Mouse (Mus musculus) liver, postnatal 0 days (tissue): ENCODE measurements around the gene Tmco1. TPM values are rescaled to one million over a fixed set of nuclear protein-coding genes. Genes with fewer than 3 reads are reported as not detected.
A peak's percentile ranks its signal among the peaks of the same experiment; 100 is the strongest.

Experiments
- ATAC-seq: fragments of 200-750 bp; cut with Nextera tagmentation; 2 replicates; pipeline ENCODE4 v1.8.0; 2017; ENCODE audit warnings: mild to moderate bottlenecking, moderate library complexity
- DNase-seq: peaks from one replicate; pipeline ENCODE4 v3.0.0-alpha.2; 2016
- H3K27ac ChIP-seq: fragments of 300-500 bp; sonication (generic); 2 replicates; pipeline ENCODE4 v1.5.1; 2014; ENCODE audit warnings: antibody characterized with exemption, moderate library complexity, mild to moderate bottlenecking, low read depth
- H3K27me3 ChIP-seq: fragments of 300-500 bp; sonication (generic); 2 replicates; pipeline ENCODE4 v1.6.1; 2014; ENCODE audit warnings: low read length, control low read depth, mixed read lengths; ENCODE audit not compliant: insufficient read depth
- H3K36me3 ChIP-seq: fragments of 300-500 bp; sonication (generic); replicated peaks from 2 replicates; pipeline ENCODE4 v1.6.1; 2014; ENCODE audit warnings: mild to moderate bottlenecking, control low read depth, low read length, moderate library complexity, mixed read lengths; ENCODE audit not compliant: insufficient read depth
- H3K4me1 ChIP-seq: fragments of 300-500 bp; sonication (generic); 2 replicates; pipeline ENCODE4 v1.6.1; 2014; ENCODE audit warnings: antibody characterized with exemption, mild to moderate bottlenecking, control low read depth; ENCODE audit not compliant: insufficient read depth
- H3K4me2 ChIP-seq: fragments of 300-500 bp; sonication (generic); 2 replicates; pipeline ENCODE4 v1.6.1; 2014; ENCODE audit warnings: low read depth, mild to moderate bottlenecking, low read length, moderate library complexity, mixed read lengths
- H3K4me3 ChIP-seq: fragments of 300-500 bp; sonication (generic); 2 replicates; pipeline ENCODE4 v1.5.1; 2014; ENCODE audit warnings: low read depth, low read length
- H3K9ac ChIP-seq: fragments of 300-500 bp; sonication (generic); replicated peaks from 2 replicates; pipeline ENCODE4 v1.6.1; 2014; ENCODE audit warnings: mild to moderate bottlenecking, moderate library complexity
- H3K9me3 ChIP-seq: fragments of 300-500 bp; sonication (generic); 2 replicates; pipeline ENCODE4 v1.6.1; 2016; ENCODE audit warnings: mild to moderate bottlenecking, control low read depth, low read length, mixed read lengths
- CTCF ChIP-seq: sonication (generic); IDR thresholded peaks from 2 replicates; pipeline ENCODE4 v1.5.1; 2016; ENCODE audit warnings: antibody characterized with exemption, low read depth
- EP300 ChIP-seq: IDR thresholded peaks from 2 replicates; pipeline ENCODE4 v1.6.1; 2016; ENCODE audit warnings: antibody characterized with exemption, low read depth, mild to moderate bottlenecking
- WGBS: fragments of 180-500 bp; shearing (Covaris S2); extraction: QIAGEN DNeasy Blood & Tissue Kit; methylation state at CpG from one replicate; pipeline ENCODE4 v1.1.7; 2014; ENCODE audit not compliant: insufficient replicate concordance; 5-methylcytosine and 5-hydroxymethylcytosine counted together
- polyA plus RNA-seq: library from polyadenylated mRNA; unstranded; fragments of >200 nt; fragmentation: Nextera tagmentation; extraction: Ambion mirVana; gene quantifications from 2 replicates; pipeline ENCODE4 v1.2.1, GENCODE M21; 2015

The Tmco1 gene
- polyA plus RNA-seq, 1 experiment from 2014 or later = 54.6 TPM

DNA sequence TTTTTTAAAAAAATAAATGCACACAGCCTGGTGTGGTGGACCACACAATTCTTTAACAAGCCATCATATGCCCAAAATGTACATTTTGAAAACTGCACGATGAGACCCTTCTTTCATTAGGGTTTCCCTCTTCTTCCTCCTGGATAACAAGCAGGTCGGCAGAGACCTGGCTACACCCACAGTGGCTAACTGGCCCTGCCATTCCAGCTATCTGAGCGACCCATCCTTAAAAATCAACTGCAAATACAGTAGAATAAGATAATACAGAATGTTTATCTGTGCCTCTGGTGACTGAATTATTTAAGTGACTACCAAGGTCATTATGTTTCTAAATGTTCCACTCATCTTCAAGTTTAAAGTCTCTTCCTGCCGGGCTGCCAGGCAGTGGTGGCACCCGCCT, 25.4 kb upstream of the Tmco1 start:
- no peaks in the 10 kb centered on the region for H3K9me3 ChIP-seq
- 29% methylated on average over 5 of the region's 5 CpGs for WGBS
- no peak overlapping the region for H3K27ac ChIP-seq
- DNase-seq (no peak), ATAC-seq (no peak)
- H3K36me3 ChIP-seq = no peaks in the 10 kb centered on the region
- peak overlapping the region; percentile 88 for H3K4me3 ChIP-seq
- TF ChIP-seq EP300 = no peak
- no peak for TF ChIP-seq CTCF
- peaks cover 33% of the 10 kb centered on the region for H3K4me1 ChIP-seq
- peak overlapping the region; percentile 66 for H3K9ac ChIP-seq
- no peaks in the 10 kb centered on the region for H3K27me3 ChIP-seq
- H3K4me2 ChIP-seq = peak overlapping the region; percentile 100

DNA sequence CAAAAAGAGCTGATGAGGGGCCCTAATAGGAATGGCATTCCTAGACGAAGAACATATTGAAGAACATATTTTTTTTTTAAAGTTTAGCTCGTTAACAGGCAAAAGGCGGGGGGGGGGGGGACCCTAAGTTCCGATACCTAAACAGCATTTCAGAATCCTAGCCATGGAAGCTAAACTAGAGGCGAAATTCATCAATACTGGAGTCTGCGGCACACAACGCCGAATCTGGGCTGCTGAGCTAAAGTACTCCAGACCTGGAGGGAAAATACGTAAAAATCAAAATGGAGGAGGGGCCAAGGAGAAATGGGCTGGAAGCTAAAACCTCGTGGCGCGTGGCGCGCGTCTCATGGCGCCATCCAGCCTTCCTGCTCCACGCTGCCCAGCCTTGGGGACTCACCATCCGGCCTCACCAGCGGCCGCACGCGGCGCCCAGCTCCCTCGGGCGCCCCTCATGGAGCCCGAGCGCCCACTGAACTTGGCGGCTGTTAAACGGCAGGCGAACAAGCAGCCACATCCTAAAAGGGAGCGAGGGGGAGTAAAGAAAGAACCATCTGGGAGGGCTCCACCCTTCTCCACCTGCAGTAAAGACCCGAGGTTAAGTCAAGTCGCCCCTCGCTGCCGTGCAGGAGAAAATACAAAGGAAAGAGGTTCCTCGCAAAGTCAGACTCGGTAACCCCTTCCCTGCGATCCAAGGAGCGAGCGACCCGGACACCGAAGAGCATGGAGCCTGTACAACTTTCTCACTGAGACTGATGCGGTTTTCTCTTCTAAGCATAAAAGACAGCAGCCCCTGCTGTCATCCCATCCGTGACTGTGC, 24.5 kb upstream of the Tmco1 start:
- H3K27me3 ChIP-seq = no peaks in the 10 kb centered on the region
- TF ChIP-seq CTCF (peak; percentile 13; the same call in 1 of the 2 replicates), EP300 (no peak)
- H3K4me3 ChIP-seq = peak overlapping the region; percentile 88
- ATAC-seq (peak; percentile 11; the same call in 1 of the 2 replicates), DNase-seq (peak; percentile 67)
- peak overlapping the region; percentile 100 for H3K4me2 ChIP-seq
- H3K27ac ChIP-seq = peak overlapping the region; percentile 77
- H3K9ac ChIP-seq = peak overlapping the region; percentile 66
- H3K9me3 ChIP-seq = no peaks in the 10 kb centered on the region
- H3K4me1 ChIP-seq = peaks cover 38% of the 10 kb centered on the region
- WGBS = under 1% methylated on average over 44 of the region's 44 CpGs
- H3K36me3 ChIP-seq = no peaks in the 10 kb centered on the region

GRCm38 (mm10) chr1:167284258-167284836, 23.8 kb upstream of the Tmco1 start:
- TF ChIP-seq EP300 = no peak
- no peak for TF ChIP-seq CTCF
- Histone ChIP-seq H3K4me1 (peaks cover 44% of the 10 kb centered on the region), H3K9ac (peak overlapping the region; percentile 66), H3K4me3 (peak overlapping the region; percentile 88), H3K4me2 (peak overlapping the region; percentile 100), H3K9me3 (no peaks in the 10 kb centered on the region), H3K27me3 (no peaks in the 10 kb centered on the region), H3K36me3 (no peaks in the 10 kb centered on the region), H3K27ac (peak overlapping the region; percentile 77)
- under 1% methylated on average over 62 of the region's 73 CpGs for WGBS
- peak; percentile 75 for DNase-seq
- ATAC-seq = peak; percentile 56

DNA sequence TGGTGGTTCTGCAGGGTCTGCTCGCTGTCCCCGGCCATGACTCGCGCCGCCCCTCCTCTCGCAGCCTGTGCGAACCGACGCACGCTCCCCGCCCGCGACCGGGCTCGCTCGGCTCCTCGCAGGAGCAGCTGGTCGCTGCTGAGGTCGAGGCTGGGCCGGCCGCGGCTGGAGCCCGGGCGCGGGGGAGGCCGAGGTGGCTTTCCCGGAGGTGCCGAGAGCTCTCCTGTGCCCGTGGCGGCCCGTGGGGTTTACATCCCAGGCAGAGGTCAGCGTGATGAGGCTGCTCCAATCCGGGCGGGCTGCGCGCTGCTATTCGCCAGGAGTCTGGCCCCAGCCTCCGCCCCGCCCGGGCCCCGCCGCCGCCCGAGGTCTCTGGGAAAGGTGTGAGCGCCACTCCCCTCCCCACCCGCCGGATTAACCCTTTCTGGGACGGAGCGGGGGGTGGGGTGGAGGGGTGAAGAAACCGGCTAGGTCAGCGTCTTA, 23.3 kb upstream of the Tmco1 start:
- Histone ChIP-seq H3K36me3 (no peaks in the 10 kb centered on the region), H3K9ac (peak overlapping the region; percentile 66), H3K9me3 (no peaks in the 10 kb centered on the region), H3K27ac (peak overlapping the region; percentile 77), H3K27me3 (0 out of 2 replicates have a peak, but pooled peaks cover under 1% of the 10 kb centered on the region), H3K4me1 (peaks cover 48% of the 10 kb centered on the region), H3K4me3 (peak overlapping the region; percentile 88), H3K4me2 (peak overlapping the region; percentile 100)
- peak; percentile 83 for ATAC-seq
- DNase-seq = peak; percentile 90
- under 1% methylated on average over 47 of the region's 51 CpGs for WGBS
- no peak for TF ChIP-seq EP300
- no peak for TF ChIP-seq CTCF

DNA sequence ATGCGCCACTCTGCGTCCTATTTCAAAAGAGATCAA, 23.0 kb upstream of the Tmco1 start, which contains the start of gene Uck2:
TSS of gene Uck2 (minus strand) at position 1 of the 36 bp plus-strand sequence.
- Histone ChIP-seq H3K4me1 (peaks cover 48% of the 10 kb centered on the region), H3K4me2 (peak within 1 kb of the TSS; percentile 100), H3K27me3 (0 out of 2 replicates have a peak, but pooled peaks cover 3% of the 10 kb centered on the region), H3K9me3 (no peaks in the 10 kb centered on the region), H3K36me3 (no peaks in the 10 kb centered on the region), H3K9ac (peak within 1 kb of the TSS; percentile 66), H3K4me3 (peak within 1 kb of the TSS; percentile 88), H3K27ac (peak within 1 kb of the TSS; percentile 77)
- 0% methylated on average over 2 of the region's 2 CpGs for WGBS
- no peak for ATAC-seq
- DNase-seq = no peak
- TF ChIP-seq CTCF = no peak
- no peak for TF ChIP-seq EP300

GRCm38 (mm10) chr1:167285356-167285755, 22.8 kb upstream of the Tmco1 start:
- no peak for TF ChIP-seq EP300
- TF ChIP-seq CTCF = no peak
- WGBS = 7% methylated on average over 8 of the region's 8 CpGs
- Histone ChIP-seq H3K9me3 (no peaks in the 10 kb centered on the region), H3K9ac (peak overlapping the region; percentile 66), H3K4me2 (peak overlapping the region; percentile 100), H3K4me3 (peak overlapping the region; percentile 88), H3K27me3 (0 out of 2 replicates have a peak, but pooled peaks cover 3% of the 10 kb centered on the region), H3K36me3 (no peaks in the 10 kb centered on the region), H3K27ac (no peak overlapping the region), H3K4me1 (peaks cover 46% of the 10 kb centered on the region)
- ATAC-seq (no peak), DNase-seq (no peak)
